Comparison of ENCODE assay signal across 8 mouse cellular contexts in the genomic region with DNA sequence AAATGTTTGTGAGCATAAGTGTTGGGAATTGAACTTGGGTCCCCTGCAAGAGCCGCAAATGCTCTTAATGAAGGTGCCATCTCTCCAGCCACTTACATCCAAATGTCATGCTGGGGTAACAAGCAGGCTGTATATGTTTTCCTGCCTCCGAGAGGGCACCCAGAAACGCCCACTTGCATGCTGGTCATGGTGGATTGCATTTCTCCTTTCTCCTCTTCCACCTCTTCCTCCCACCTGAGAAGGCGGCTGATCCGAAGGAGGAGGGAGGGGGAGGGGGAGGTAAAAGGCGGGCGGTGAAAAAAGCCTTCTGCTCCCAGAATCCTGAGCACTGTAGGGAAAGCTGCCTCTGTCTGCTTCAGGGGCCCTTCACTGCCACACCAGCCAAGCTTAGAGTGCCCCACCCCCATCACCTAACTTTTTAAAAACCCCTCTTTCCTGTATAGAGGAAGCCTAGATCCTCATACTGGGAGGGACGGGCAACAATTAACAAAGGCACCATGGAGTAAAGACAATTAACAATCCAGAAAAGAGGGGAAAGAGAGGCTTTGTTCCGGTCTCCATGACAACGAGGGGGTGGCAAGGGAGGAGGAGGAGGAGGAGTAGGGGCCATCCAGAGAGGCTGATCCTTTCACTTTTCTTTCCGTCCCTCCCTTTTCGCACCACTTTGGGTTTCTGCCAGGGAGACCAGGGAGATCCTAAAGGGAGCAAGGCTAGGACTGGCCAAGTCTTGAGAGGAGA. TPM values are rescaled to one million over a fixed set of nuclear protein-coding genes. Genes with fewer than 3 reads are reported as not detected.
DNase-seq lines count a peak whose midpoint lies in the region; ATAC-seq and TF ChIP-seq lines count a peak whose summit lies in the region.

No protein-coding gene starts in this region.

- no peaks in the 10 kb centered on the region for H3K9me3 ChIP-seq in ES-E14 (ENCODE audit: control insufficient read depth, insufficient read depth, low read depth, low read length)
- peaks cover 8% of the 10 kb centered on the region for H3K9me3 ChIP-seq in kidney, embryonic 15.5 days (replicated peaks)
- H3K9me3 ChIP-seq in limb, embryonic 15.5 days = no peaks in the 10 kb centered on the region
- H3K9me3 ChIP-seq in neural tube, embryonic 15.5 days (replicated peaks) = no peaks in the 10 kb centered on the region

- no peak for TF ChIP-seq CTCF in brain, embryonic 14.5 days (IDR thresholded peaks at IDR 0.05; ENCODE audit: borderline replicate concordance, extremely low read depth, insufficient read depth, insufficient read length)

- H3K4me3 ChIP-seq in ES-E14 (ENCODE audit: insufficient read depth in 1 of 2, low read depth in 1 of 2, low read length in 2 of 2, poor library complexity in 1 of 2, severe bottlenecking in 1 of 2) = peak overlapping the region in 1 of 2 experiments; percentile 30; a peak in 3 of 4 replicates
- peak overlapping the region; percentile 36 for H3K4me3 ChIP-seq in kidney, embryonic 15.5 days (replicated peaks)
- H3K4me3 ChIP-seq in limb, embryonic 15.5 days = peak overlapping the region; percentile 28
- H3K4me3 ChIP-seq in neural tube, embryonic 15.5 days (replicated peaks) = peak overlapping the region; percentile 13

- peak overlapping the region; percentile 58; the same call in 1 of the 2 replicates for H3K9ac ChIP-seq in ES-E14 (ENCODE audit: insufficient read depth, low read depth, low read length, poor library complexity, severe bottlenecking)
- H3K9ac ChIP-seq in kidney, embryonic 15.5 days = peak overlapping the region; percentile 14; the same call in 1 of the 2 replicates
- H3K9ac ChIP-seq in limb, embryonic 15.5 days = no peak overlapping the region; the same call in 1 of the 2 replicates
- H3K9ac ChIP-seq in neural tube, embryonic 15.5 days (replicated peaks) = no peak overlapping the region; the same call in 1 of the 2 replicates

- WGBS in kidney, embryonic 15.5 days = 8% methylated on average over 10 of the region's 12 CpGs
- WGBS in limb, embryonic 15.5 days = 13% methylated on average over 11 of the region's 12 CpGs
- WGBS in neural tube, embryonic 15.5 days = 4% methylated on average over 12 of the region's 12 CpGs

- DNase-seq in ES-E14 (ENCODE audit: low read depth, low spot score) = peak; percentile 83
- peak; percentile 91 for DNase-seq in brain, embryonic 14.5 days (ENCODE audit: low read depth)
- DNase-seq in heart, adult 8-10 months (ENCODE audit: low spot score) = peak; percentile 53
- DNase-seq in urinary bladder, adult 18-20 months (ENCODE audit: low spot score in 2 of 2) = no peak

- ATAC-seq in kidney, embryonic 15.5 days (replicated peaks; ENCODE audit: low FRiP score) = peak; percentile 82
- no peak for ATAC-seq in limb, embryonic 15.5 days (ENCODE audit: insufficient number of reproducible peaks, low FRiP score, low TSS enrichment, low read depth)
- ATAC-seq in neural tube, embryonic 15.5 days (ENCODE audit: low FRiP score) = peak; percentile 83
- ATAC-seq in granulocyte monocyte progenitor cell, adult 5-6 weeks (replicated peaks; ENCODE audit: poor library complexity, severe bottlenecking) = no peak

- no peaks in the 10 kb centered on the region for H3K27me3 ChIP-seq in kidney, embryonic 15.5 days
- H3K27me3 ChIP-seq in limb, embryonic 15.5 days = no peaks in the 10 kb centered on the region
- H3K27me3 ChIP-seq in neural tube, embryonic 15.5 days (replicated peaks) = no peaks in the 10 kb centered on the region

- H3K4me1 ChIP-seq in ES-E14 (ENCODE audit: control insufficient read depth in 2 of 2, insufficient read depth in 2 of 2, low read length in 2 of 2, poor library complexity in 1 of 2) = peaks cover 3 to 23% of the 10 kb centered on the region in 2 experiments; a peak in 3 of 4 replicates
- H3K4me1 ChIP-seq in kidney, embryonic 15.5 days = peaks cover 30% of the 10 kb centered on the region
- H3K4me1 ChIP-seq in limb, embryonic 15.5 days = peaks cover 15% of the 10 kb centered on the region
- peaks cover 19% of the 10 kb centered on the region for H3K4me1 ChIP-seq in neural tube, embryonic 15.5 days

- in situ Hi-C loops in ES-E14 (cut with MboI; ENCODE audit: low sequenced_read_pairs in 2 of 2, unreplicated experiment in 2 of 2) = no loop called here

- H3K4me2 ChIP-seq in kidney, embryonic 15.5 days = peak overlapping the region; percentile 57
- peak overlapping the region; percentile 46 for H3K4me2 ChIP-seq in limb, embryonic 15.5 days
- H3K4me2 ChIP-seq in neural tube, embryonic 15.5 days = peak overlapping the region; percentile 49

- TF ChIP-seq POLR2A in brain, embryonic 14.5 days (IDR thresholded peaks at IDR 0.05; ENCODE audit: borderline replicate concordance, extremely low read depth, insufficient read depth, insufficient read length, poor library complexity, severe bottlenecking) = no peak

- H3K36me3 ChIP-seq in ES-E14 (ENCODE audit: control insufficient read depth, insufficient read depth, low read length, poor library complexity, severe bottlenecking) = no peaks in the 10 kb centered on the region
- no peaks in the 10 kb centered on the region for H3K36me3 ChIP-seq in kidney, embryonic 15.5 days
- H3K36me3 ChIP-seq in limb, embryonic 15.5 days = no peaks in the 10 kb centered on the region
- no peaks in the 10 kb centered on the region for H3K36me3 ChIP-seq in neural tube, embryonic 15.5 days

- H3K27ac ChIP-seq in ES-E14 (ENCODE audit: insufficient read depth, low read depth, low read length, poor library complexity, severe bottlenecking) = peak overlapping the region; percentile 64; the same call in 1 of the 2 replicates
- H3K27ac ChIP-seq in kidney, embryonic 15.5 days = peak overlapping the region; percentile 80
- H3K27ac ChIP-seq in limb, embryonic 15.5 days = no peak overlapping the region
- H3K27ac ChIP-seq in neural tube, embryonic 15.5 days (replicated peaks) = peak overlapping the region; percentile 24

TF ChIP-seq in ES-E14, 5 proteins besides CTCF, POLR2A, EP300 and RAD21:
- TF ChIP-seq CHD2 (IDR thresholded peaks at IDR 0.05; ENCODE audit: low read depth, low read length) (0 out of 2 replicates have a peak, but pooled peaks have one; percentile 41), ZNF384 (IDR thresholded peaks at IDR 0.05; ENCODE audit: low read depth, low read length) (no peak), ZC3H11A (IDR thresholded peaks at IDR 0.05; ENCODE audit: borderline replicate concordance, low read depth, low read length) (no peak), HCFC1 (IDR thresholded peaks at IDR 0.05; ENCODE audit: borderline replicate concordance, insufficient read depth, low read length) (no peak), MAFK (IDR thresholded peaks at IDR 0.05; ENCODE audit: insufficient read depth, low read depth, low read length) (no peak)
TF ChIP-seq in ES-E14: peak in this region for 1.

RNA-seq across cellular contexts. Expression of a gene that starts 10.0 kb away (rescaled TPM):
- 11.1 and 16.9 TPM in 2 replicates for total RNA-seq in ES-E14 (2012; rRNA removed)
- 34.2 and 37.6 TPM in 2 replicates for polyA plus RNA-seq in brain, embryonic 14.5 days (2012; rRNA removed)
- total RNA-seq in heart, adult 8-10 months (2022) = 10 to 100 TPM; 11.0 to 14.4 (median 13.9) TPM
- 15.0 and 16.2 TPM in 2 replicates for polyA plus RNA-seq in kidney, embryonic 15.5 days (2015; fragmentation: Nextera tagmentation; extraction: Ambion mirVana)
- polyA plus RNA-seq in limb, embryonic 15.5 days (2015; fragmentation: Nextera tagmentation; extraction: Ambion mirVana) = 3.3 and 4.1 TPM in 2 replicates
- polyA plus RNA-seq in neural tube, embryonic 15.5 days (2015; fragmentation: Nextera tagmentation; extraction: Ambion mirVana) = 4.0 and 6.7 TPM in 2 replicates
- 2.9 and 4.2 TPM in 2 replicates for total RNA-seq in granulocyte monocyte progenitor cell, adult 5-6 weeks (2014; fragmentation: Nextera tagmentation)
- total RNA-seq in granulocyte monocyte progenitor cell, adult 5-6 weeks (2017) = 1.7 and 4.8 TPM in 2 replicates

Comparison
In these comparisons a context has a peak if more than half of its experiments do, and no peak if none do; other contexts are left out.
1. DNase-seq: peak in ES-E14 (single experiment), brain, embryonic 14.5 days (single experiment) and heart, adult 8-10 months (single experiment); none in urinary bladder, adult 18-20 months (0 of 2).
2. H3K9ac ChIP-seq: peak in ES-E14 (single experiment) and kidney, embryonic 15.5 days (single experiment); none in limb, embryonic 15.5 days (single experiment) and neural tube, embryonic 15.5 days (single experiment).
3. ATAC-seq: peak in kidney, embryonic 15.5 days (single experiment) and neural tube, embryonic 15.5 days (single experiment); none in limb, embryonic 15.5 days (single experiment) and granulocyte monocyte progenitor cell, adult 5-6 weeks (single experiment).
4. Peak in every context shown above with its lines, with median percentiles within 50 percentile points of each other: H3K4me2 ChIP-seq.